Mouse (Mus musculus) adrenal gland, adult 2 months (tissue): ENCODE data around the gene Myo9b. TPM values are rescaled to one million over a fixed set of nuclear protein-coding genes. Genes with fewer than 3 reads are reported as not detected.

Source experiments
- DNase-seq: peaks from one replicate; pipeline ENCODE4 v3.0.0; 2021
- polyA plus RNA-seq: library from polyadenylated mRNA; depleted of rRNA; stranded (reverse); fragments of >200 nt; gene quantifications from 2 replicates; pipeline ENCODE4 v1.2.3, GENCODE M21; 2012
- total RNA-seq, 2 experiments: library from RNA; stranded (reverse); gene quantifications; 2 replicates each; pipeline ENCODE4 v1.2.3; 2021

The Myo9b gene
- total and polyA plus RNA-seq, 3 experiments, result 19.2 to 34.1 (median 32.6) TPM

DNA sequence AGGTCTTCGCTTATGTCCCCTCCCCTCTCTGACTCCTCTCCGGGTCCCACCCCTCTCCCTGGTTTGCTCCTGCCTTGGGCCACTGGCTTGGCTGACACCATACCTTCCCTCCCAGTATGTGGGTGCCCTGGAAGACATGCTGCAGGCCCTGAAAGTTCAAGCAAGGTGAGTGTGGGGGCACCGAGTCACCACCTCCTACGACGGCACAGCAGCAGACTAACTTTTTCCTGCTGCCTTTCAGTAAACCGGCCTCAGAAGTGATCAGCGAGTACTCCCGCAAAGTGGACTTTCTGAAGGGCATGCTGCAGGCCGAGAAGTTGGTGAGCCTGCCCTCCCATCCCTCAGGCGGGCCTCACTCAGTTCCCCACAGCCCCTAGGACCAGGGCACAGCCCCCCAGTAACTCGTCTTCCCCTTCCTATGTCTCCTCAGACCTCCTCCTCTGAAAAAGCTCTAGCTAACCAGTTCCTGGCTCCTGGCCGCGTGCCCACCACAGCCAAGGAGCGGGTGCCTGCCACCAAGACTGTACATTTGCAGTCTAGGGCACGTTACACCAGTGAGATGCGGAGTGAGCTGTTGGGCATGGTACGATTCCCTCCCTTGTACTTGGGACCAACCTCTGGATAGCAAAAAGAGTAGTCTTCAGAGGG lies 95.1 kb downstream of the Myo9b start:
- DNase-seq, result no peak

DNA sequence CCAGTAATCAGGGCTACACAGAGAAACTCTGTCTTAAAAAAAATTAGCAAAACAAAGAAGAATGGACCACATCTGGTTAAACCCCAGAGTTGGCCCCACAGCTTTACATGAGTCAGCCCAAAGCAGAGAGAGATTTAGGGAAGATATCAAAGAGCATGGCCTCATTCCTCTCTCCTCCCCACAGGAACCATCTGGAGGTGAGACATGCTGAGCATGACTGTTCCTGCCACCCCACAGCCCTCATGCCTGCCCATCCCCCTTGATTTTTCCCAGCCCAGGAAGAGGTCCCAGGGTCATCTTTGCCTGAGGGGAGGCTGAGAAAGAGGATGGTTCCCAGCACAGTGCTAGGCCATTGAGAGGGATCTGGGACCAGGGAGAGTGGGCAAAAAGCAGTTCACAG lies 95.9 kb downstream of the Myo9b start:
- DNase-seq, result no peak

DNA sequence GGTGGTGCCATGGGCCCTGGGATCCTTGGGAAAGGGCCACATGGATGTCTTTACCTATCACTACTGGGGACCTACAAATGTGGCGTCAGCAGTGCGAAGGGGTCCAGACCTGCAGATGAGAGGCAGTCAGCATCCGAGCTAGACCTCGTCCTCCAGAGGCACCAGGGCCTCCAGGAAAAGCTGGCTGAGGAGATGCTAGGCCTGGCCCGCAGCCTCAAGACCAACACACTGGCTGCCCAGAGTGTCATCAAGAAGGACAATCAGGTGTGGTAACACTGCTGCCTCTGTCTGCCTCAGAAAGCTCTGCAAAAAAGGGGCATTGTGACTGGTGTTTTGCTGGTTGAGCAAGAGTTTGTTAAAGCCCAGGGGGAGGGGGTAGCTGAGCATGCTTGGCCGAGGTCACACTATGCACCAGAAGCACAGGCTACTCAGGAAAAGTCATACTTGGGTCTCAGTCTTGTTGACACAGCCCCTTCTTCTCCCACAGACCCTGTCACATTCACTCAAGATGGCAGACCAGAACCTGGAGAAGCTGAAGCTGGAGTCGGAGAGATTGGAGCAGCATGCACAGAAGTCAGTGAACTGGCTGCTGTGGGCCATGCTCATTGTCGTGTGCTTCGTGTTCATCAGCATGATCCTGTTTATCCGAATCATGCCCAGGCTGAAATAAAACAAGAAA lies 96.7 kb downstream of the Myo9b start:
- no peak for DNase-seq

DNA sequence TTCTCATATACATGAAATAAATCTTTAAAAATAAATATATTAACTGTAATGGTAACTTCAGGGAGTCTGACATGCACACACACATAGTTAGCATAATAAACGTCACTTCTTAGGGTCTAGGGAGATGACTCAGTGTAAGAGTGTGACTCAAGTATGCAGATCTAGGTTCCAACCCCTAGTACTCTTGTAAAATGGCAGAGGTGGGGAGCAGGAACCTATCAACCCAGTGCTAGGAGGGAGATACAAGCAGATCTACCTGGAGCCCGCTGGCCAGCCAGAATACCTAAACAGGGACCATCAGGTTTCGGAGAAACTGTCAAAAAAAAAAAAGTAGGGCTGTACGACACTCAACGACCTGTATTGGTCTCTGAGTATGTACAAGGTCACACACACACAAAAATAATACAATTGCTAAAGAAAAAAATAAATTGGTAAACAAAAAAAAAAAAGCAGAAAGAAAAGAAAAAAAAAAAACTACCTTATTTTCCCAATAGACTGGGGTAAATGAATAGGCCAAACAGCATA lies 98.3 kb downstream of the Myo9b start:
- no peak for DNase-seq

DNA sequence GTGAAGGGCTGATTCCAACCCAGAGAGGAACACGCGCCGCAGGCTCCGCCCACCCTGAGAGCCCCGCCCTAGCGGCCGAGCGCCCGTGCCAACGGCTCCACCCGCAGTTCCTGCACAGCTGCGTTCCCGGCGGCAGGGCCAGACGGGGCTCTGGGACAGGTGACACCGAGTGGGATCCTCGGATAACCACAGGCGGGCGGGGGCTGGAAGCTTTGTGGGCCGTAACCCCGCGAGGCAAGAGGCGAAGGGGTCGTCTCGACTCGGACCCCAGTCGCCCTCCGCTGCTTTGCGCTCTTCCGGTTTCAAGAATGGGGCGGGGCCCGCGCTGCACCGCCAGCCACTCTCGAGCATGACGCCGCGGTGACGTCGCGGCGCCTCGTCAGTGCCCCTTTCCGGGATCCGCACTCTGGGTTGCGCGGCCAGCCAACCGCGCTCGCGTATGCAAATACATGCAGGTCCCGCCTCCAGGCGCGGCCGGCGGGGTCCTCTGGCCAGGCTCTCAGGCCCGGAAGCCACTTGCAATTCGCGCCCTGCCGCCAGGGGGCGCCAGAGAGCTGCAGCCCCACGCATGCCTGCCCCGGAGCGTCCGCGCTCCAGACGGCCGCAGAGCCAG lies 98.8 kb downstream of the Myo9b start, which contains the start of gene Ocel1:
Gene Ocel1 (plus strand): TSS at position 63 of the 613 bp plus-strand sequence.
- peak; percentile 99 for DNase-seq

DNA sequence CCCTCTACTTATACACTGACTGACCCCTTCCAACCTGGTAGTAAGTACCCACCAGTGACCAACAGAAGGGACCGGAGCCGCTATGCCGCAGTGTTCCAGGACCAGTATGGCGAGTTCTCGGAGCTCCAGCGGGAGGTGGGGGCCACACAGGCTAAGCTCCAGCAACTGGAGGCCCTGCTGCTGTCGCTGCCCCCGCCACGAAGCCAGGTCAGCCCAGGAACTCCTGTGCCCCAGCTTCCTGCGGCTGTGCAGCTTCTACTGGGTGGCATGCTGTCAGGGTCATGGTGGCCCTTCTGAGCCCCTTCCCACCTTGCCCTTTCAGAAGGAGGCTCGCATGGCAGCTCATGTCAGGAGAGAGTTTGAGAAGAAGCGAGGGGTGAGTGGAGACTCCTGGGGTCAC lies 99.9 kb downstream of the Myo9b start:
- DNase-seq, result no peak

DNA sequence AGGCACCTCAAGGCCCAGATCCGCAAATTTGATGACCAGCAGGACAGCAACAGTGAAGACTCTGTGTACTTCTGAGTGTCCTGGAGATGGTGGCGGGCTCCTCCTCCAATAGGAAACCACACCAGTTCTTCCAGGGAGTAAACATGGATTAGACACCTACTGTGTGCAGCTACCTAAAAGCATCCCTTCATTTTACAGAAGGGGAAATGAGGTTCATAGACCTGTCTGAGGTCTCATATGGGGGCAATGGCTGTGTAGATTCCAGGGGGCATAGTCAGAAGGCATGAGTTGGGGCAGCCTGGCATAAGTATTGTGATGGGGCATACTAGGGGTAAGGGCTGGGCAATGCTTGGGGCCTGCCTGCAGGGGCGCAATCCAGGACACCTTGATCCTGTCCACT lies 100.5 kb downstream of the Myo9b start:
- no peak for DNase-seq

DNA sequence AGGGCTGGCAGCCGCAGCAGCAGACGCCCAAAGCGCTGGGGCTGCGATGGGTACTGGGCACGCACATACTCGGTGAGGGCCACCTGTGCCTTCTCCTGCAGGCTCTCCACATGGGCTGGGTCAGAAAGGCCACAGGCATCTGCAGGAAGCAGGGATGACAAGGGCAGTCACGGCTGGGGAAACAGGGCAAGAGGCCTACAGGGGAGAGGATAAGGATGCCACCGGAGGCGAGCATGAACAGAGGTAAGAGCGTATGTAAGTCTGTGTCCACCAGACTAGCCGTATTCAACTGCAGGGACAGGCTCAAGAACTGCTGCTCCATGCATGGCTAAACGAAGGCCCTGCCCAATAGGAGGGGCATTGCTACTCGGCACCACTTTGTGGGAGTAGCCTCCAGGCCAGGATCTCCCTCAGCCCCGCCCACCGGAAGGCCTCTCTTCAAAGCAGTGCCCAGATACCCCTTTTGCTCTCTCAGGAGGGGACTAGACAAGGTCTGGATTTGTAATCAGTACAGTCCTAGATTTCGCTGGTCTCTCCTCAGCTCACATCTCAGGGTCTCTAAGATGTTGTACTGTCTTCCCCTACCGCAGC lies 102.2 kb downstream of the Myo9b start:
- DNase-seq, result no peak

DNA sequence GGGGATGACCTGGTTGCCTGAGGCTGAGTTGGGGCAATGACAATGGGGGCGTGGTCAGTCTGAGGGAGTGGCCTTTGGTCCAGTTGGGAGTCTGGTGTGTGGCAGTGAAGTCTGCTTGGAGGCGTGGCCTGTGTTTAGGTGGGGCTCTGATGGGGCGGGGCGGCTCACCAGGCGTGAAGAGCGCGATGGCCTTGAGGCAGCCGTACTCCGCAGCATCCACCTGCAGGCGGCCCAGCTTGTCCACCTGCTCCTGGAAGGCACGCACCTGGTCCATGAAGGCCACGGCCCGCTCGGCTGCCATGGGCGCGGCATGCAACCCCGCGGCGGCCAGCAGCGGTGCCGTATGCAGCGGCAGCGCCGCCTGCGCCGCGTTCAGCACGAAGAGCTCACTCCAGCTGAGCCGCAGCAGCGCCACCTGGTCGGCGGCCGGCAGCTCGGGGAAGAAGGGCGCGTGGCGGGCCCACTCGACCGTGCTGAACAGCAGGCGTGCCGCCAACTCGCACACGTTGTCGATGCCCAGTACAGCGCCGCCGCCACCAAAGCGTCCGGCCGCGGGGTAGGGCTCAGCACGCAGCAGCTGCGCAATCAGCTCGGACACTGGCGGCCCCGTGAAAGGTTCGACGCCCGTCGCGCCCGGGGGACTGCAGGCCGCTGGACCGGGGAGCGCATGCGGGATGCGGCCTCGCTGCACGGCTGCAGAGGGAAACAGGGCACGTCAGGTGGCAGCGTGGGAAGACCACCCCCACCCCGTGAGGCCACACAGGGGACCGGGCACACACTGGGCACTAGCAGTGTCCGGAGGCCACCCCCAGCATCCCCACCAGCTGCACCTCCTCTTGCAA lies 103.3 kb downstream of the Myo9b start:
- peak; percentile 88 for DNase-seq

DNA sequence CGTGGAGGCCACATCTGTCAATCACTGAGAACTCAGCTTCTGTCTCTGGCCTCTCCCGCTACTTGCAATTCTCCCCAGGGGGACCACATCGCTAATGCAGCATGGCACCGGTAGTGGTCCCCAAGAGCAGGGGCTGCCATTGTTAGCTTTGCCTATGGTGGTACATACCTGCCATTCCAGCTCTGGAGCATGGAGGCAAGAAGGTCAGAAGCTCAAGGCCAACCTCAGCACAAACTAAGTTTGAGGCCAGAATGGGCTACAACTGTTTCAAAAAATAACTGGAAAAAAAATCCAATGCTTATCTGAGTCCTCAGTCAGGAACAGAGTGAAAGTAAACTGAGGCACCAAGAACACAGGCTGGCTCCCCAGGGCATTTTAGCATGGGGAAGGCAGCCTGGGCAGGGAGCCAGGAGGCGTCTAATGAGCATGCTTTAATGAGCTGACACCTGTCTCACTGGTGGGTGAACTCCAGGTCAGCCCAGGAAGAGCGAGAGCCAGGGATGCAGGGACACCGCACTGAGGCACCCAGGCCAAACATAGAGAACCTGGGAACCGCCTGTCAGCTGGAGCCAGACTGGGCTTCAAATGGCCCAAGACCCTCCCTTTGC lies 104.0 kb downstream of the Myo9b start:
- no peak for DNase-seq

DNA sequence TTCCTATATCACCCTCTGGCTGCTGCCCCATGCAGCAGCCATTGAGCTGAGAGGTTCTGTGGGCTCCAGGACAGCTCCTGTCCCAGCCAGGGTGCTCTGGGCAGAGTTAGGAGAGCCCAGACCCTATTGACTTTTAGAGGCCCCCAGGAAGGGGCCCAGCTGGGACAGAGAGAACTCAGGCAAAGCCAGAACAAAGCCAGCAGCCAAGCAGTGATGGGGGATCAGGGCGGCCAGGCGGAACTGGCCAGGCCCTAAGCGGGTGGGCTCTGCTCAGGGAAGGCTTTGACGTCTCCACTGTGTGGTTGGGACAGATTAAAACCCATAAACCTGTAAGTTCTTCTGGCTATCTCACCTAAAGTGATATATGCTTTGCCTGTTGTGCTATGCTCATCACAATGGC lies 106.5 kb downstream of the Myo9b start:
- no peak for DNase-seq

DNA sequence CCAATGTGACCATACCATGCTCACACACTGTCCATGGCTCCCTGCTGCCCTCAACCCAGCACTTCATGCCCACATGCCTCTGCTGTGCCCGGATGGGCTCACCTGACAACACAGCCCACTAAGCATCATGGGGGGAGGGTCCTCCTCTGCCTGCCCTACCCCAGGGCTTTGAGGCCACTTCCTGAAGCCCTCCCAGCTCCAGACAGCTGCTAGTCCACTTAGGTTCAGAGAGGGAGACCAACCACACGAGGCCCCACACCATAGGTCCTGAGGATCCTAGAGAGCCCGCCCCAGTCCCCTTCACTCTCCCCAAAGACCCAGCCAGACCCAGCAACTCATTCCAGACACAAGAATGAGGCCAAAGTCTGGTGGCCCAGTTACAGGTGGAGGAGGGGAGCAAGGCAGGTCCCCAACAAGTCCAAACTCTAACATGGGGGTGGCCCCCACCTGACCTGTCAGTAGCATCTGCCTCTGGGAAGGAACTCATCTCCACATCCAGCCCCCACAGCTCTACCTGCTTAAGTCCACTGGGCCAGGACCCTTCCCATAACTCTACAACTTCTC lies 107.1 kb downstream of the Myo9b start:
- DNase-seq, result no peak

DNA sequence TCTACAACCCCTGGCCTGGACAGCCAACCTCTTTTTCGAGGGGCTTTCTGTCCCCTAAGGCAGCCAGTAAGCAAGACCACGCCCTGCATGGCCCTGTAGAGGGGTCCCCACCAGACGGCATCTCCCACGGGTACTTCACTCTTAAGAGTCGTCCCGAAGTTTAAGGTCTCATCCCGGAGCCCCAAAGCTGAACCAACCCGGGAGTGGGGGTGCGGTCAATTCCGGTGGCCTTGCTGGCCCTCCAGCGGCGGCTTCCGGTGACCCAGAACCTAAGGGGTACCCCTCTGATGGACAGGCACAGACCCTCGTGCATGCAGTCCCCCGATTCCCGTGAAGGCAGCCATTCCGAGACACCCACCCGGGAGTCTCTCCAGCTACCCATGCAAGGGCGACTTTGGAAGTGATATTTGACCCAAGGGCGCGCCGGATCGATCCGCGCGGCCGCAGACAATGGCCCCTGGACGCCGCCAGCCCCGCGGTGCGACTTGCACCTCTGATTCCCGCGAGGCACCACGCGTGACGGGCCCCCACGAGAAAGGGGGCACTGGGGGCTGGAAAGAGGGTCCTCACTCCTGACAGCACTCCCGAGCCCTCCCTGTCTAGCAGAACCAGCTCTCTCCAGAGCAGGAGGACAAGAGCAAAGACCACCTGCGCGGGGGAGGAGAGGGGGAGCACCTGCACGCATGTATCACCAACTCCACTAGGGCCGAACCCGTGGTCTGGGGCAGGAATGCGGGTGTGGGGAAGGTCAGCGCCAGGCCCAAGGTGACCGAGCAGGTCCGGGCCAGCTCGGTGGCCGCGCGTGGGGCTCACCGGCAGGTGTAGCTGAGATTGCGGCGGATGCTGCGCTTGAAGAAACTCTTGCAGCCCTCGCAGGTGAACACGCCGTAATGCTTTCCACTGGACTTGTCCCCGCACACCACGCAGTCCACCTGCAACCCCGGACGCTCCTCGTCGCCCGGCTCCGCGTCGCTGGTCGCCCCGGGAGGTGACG lies 108.0 kb downstream of the Myo9b start:
- DNase-seq, result peak; percentile 59

DNA sequence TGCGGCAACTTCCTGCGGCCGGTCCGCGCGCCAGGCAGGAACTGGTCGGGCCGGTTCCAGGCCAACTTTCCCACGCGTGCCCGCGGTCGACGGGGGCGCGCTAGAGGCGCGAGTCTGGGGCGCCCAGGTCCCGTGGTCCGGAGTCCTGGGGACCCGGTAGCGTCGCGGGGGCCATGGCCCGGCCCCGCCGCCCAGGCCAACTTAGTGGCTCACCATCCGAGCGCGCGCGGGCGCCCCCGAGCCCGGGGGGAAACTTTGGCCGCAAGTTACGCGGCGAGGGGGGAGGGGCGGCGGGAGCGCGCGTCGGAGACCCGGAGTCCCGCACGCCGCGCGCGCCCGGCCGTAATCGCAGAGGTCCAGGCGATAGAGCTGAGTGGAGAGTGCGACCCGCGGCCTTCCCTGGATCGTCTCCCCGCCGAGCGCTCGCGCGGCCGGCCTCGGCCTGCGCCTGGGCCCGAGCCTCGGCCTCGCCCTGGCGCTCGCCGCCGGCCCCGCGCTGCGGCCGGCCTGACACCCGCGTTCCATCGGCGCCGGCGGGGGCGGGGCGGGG lies 109.0 kb downstream of the Myo9b start, which contains the start of gene Nr2f6:
Gene Nr2f6 (minus strand): TSS at position 540 of the 550 bp plus-strand sequence.
- DNase-seq, result peak; percentile 84

DNA sequence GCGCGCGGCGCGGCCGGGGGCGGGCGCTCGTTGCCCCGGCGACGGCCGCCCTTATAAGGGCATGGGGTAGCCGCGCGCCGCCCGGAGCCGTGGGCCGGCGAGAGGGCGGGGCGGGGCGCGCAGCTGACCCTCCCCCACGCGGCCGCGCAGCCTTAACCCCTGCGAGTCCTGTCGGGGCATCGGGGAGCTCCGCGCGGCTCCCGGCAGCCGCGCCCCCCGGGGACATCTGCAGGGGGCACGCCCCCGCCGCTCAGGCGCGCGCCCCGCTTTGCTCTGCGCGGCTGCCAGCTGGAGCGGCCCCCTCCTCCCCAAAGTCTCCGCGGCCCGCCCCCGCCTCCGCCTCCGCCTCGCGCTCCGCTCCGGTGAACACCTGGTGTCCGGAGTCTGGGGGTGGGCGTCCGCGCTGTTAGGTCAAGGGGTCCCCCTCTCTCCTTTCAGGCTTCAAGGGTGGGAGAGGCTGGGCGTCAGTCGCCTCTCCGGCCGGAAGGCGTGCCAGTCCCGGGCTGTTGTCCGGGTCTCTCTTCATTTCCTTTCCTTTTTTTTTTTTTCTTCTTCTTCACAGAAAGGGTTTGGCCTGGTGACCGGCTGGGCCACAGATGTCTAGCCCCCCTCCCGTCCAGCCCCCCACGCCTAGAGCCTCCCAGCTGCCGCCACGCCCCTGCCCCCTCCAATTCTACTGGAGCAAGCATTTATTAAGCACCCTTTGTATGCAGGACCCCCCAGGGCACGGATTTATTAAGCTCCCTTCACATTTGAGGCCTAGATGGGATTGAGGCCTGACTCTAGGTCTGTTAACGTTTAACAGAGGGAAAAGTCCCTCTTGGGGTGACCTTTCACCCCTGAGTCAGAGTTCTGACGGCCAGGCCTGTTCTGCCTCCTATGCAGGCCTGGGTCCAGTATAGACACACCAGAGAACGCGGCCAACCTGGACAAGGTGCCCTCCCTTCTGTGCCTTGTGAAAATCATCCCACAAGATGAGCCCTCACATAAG lies 109.8 kb downstream of the Myo9b start:
- DNase-seq, result peak; percentile 94

DNA sequence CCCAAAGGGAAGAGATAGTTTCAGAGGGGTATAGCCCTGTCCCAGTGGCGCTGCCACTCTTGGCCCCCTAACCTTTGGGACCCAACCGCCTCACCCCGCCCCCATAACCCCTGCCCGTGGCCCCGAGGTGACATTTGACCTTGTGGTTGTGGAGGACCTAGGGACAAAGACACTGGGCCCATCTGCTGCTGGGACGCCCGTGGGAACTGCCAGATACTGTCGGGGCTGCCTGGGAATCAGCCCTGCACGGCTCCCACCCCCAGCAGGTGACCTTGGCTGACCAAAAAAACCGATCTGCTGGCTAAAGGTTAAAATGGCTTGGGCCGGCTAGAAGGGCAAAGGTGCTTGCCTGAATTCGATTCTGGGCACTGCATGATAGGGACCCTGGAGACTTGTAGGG lies 110.9 kb downstream of the Myo9b start:
- peak; percentile 63 for DNase-seq

DNA sequence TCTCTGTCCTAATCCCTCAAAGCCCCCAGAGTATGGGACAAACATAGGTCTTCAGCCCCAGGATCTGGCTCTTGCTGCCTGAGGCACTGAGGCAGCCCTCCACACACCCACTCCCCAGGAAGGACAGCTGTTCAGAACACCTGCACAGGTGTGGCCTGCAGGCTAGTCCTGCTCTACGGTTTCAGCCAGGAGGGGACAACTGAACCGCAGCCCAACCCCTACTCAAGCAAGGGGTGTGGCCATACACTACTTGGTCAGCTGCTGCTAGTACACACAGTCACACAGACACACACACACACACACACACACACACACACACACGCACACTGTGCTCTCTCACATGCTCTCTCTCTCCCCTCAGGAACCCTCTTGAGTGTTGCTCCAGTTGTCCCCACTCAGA lies 111.3 kb downstream of the Myo9b start:
- DNase-seq, result no peak

DNA sequence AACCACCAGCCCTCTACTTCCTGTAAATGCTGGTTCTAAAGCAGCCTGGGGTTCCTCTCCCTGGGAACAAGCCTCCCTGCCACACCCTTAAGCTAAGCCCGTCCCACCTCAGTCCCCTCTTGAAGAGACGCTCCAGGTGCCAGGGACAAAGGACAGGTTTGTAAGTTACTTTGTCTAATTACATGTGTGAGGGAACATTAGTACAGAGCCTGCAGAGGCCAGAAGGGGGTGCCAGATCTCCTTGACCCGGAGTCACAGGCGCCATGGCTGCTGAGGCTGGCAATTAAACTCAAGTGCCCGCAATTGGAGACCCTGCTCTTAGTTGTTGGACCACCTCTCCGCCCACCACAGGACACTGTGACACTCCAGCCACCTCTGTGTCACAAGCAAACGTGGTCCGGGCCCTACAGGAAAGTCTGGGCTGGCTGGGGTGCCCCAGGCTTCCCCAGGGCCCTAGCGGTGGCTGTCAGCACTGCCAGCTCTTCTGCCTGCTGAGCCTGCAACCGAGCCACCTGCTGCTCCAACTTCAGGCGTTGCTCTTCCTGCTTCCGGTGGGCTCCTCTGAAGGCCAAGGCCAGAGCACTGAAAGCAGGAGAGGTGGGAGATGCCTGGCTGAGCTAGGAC lies 112.8 kb downstream of the Myo9b start:
- no peak for DNase-seq
